Mouse (Mus musculus): Measurements from ENCODE around the gene Midn.

DNA sequence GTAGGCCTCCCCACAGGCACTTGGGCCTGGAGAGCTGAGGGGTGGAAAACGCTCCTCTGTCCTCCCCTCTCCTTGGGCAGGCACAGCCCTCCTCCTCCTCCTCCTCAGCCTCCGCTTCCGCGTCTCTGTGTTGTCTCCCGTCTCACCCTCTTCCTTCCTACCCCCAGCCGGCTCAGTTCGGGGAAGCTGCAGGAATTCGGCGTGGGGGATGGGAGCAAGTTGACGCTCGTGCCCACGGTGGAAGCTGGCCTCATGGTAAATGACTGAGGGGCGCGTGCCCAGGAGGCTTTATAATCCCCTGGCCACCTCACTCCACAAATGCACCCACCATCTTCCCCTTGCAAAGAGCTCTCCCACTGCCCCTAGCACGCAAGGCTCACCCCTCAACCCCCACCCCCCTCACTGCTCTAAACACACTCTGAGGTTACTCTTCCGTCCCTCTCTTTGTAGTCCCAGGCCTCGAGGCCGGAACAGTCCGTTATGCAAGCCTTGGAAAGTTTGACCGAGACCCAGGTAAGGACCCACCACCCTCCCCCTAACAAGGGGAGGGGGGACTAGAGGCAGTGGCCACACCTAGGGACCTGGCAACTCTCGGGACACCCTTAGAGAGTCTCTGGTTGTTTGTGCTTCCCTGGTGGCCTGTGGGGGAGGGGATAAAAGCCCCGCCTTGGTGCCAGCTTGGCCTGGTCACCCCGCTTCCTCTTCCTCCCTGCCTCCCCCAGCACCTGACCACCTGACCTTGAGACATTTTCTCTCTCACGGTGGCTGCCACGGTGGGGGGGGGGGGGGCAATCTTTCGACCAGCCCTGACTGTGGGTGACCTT is 3.4 kb downstream of the Midn start:
- TF ChIP-seq CTCF (IDR thresholded peaks at IDR 0.05; ENCODE audit: low read depth) (no peak), EP300 (IDR thresholded peaks at IDR 0.05; ENCODE audit: low read depth) (no peak; the same call in 1 of the 2 replicates)
